Mouse (Mus musculus) myocyte (in vitro differentiated cells): ENCODE results near the gene Ccdc87. TPM values are rescaled to one million over a fixed set of nuclear protein-coding genes. Genes with fewer than 3 reads are reported as not detected.

Experiments used
- H3K27me3 ChIP-seq: one replicate; pipeline ENCODE4 v1.6.1; 2011; ENCODE audit not compliant: control insufficient read depth, insufficient read depth, insufficient read length
- H3K36me3 ChIP-seq: one replicate; pipeline ENCODE4 v1.6.1; 2011; ENCODE audit not compliant: control insufficient read depth, insufficient read depth
- H3K4me2 ChIP-seq: one replicate; pipeline ENCODE4 v1.6.1; 2011; ENCODE audit warnings: low read depth, control low read depth
- H3K4me3 ChIP-seq: one replicate; pipeline ENCODE4 v1.5.1; 2011; ENCODE audit warnings: mild to moderate bottlenecking, control low read depth, moderate library complexity
- H3K79me2 ChIP-seq: one replicate; pipeline ENCODE4 v1.6.1; 2011; ENCODE audit not compliant: control insufficient read depth, insufficient read depth
- H3ac ChIP-seq: one replicate; pipeline ENCODE4 v1.6.1; 2011; ENCODE audit not compliant: control insufficient read depth, insufficient read length
- CEBPB ChIP-seq: IDR thresholded peaks from 2 replicates; pipeline ENCODE4 v1.6.1; 2011; ENCODE audit warnings: mild to moderate bottlenecking, moderate library complexity; ENCODE audit not compliant: poor library complexity, insufficient read depth, severe bottlenecking
- E2F4 ChIP-seq: IDR thresholded peaks from one replicate; pipeline ENCODE4 v1.6.1; 2011; ENCODE audit warnings: mild to moderate bottlenecking, control low read depth, moderate library complexity; ENCODE audit not compliant: insufficient read depth
- MAX ChIP-seq: IDR thresholded peaks from one replicate; pipeline ENCODE4 v1.6.1; 2011; ENCODE audit warnings: low read depth, mild to moderate bottlenecking, control low read depth
- MYOD1 ChIP-seq, 3 experiments: IDR thresholded peaks; one replicate each; pipeline ENCODE4 v1.6.1; 2011; ENCODE audit warnings: control low read depth in 2 of 3, low read depth in 2 of 3, mild to moderate bottlenecking in 2 of 3, moderate library complexity in 1 of 3; ENCODE audit not compliant: insufficient read length in 2 of 3, control insufficient read depth in 1 of 3
- MYOG ChIP-seq, 3 experiments: IDR thresholded peaks; one replicate each; pipeline ENCODE4 v1.6.1; 2011; ENCODE audit warnings: control low read depth in 2 of 3, low read depth in 2 of 3, mild to moderate bottlenecking in 2 of 3; ENCODE audit not compliant: insufficient read length in 2 of 3, control insufficient read depth in 1 of 3, insufficient read depth in 1 of 3
- POLR2A ChIP-seq: IDR thresholded peaks from one replicate; pipeline ENCODE4 v1.6.1; 2011; ENCODE audit warnings: low read depth, mild to moderate bottlenecking, control low read depth, moderate library complexity; ENCODE audit not compliant: insufficient read length
- POLR2AphosphoS2 ChIP-seq: IDR thresholded peaks from one replicate; pipeline ENCODE4 v1.6.1; 2011; ENCODE audit warnings: low read depth, control low read depth; ENCODE audit not compliant: insufficient read length
- REST ChIP-seq: IDR thresholded peaks from one replicate; pipeline ENCODE4 v1.6.1; 2011; ENCODE audit warnings: mild to moderate bottlenecking, control low read depth, moderate library complexity; ENCODE audit not compliant: insufficient read depth, insufficient read length
- SRF ChIP-seq: IDR thresholded peaks from one replicate; pipeline ENCODE4 v1.6.1; 2011; ENCODE audit warnings: low read depth; ENCODE audit not compliant: control insufficient read depth, insufficient read length
- TCF12 ChIP-seq: IDR thresholded peaks from one replicate; pipeline ENCODE4 v1.6.1; 2011; ENCODE audit warnings: mild to moderate bottlenecking, control low read depth; ENCODE audit not compliant: poor library complexity, insufficient read depth, severe bottlenecking
- TCF3 ChIP-seq: IDR thresholded peaks from one replicate; pipeline ENCODE4 v1.6.1; 2011; ENCODE audit warnings: low read depth, control low read depth; ENCODE audit not compliant: insufficient read length
- USF1 ChIP-seq: IDR thresholded peaks from one replicate; pipeline ENCODE4 v1.6.1; 2011; ENCODE audit warnings: low read depth, mild to moderate bottlenecking, control low read depth, moderate library complexity
- polyA plus RNA-seq: library from polyadenylated mRNA; unstranded; fragments of >200 nt; fragmentation: generic; extraction: Trizol; gene quantifications from one replicate; pipeline ENCODE4 v1.2.1, GENCODE M21; 2012; ENCODE audit warnings: missing spikeins

Gene Ccdc87
- polyA plus RNA-seq, 1 experiment, result 0.04 TPM

DNA sequence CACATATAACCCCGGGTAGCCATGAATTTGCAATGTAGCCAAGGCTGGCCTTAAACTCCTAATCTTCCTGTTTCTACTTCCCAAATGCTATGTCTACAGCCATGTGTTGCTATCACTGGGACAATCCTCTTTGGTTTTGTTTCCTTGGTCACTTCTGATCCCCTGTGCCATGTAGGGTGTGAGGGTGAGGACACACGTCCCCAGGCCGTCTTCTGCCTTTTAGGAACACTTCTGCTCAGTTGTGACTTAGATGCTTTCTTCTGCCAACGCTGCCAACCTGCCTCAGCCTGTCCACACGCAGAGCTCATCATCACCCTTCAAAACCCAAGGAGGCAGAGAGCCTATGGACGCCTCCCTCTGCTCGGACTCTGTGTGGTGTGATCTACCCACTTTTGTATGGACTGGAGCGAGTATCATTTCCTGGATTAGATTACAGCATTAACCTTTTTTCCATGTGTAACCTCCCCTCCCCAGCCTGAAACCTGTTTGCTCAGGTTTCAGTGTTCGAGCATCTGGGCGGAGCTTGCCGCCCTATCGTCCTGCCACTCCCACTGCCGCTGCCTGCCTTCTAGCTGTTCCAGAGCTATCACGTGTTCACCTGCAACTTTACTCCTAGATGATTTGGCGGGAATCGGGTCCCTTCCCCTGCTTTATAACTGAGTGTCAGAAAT is 10.6 kb upstream of the Ccdc87 start:
- H3K79me2 ChIP-seq, result no peaks in the 10 kb centered on the region
- no peak overlapping the region for H3K4me2 ChIP-seq
- no peaks in the 10 kb centered on the region for H3K27me3 ChIP-seq
- no peak overlapping the region for H3K4me3 ChIP-seq
- H3ac ChIP-seq, result no peak overlapping the region
- no peak for TF ChIP-seq POLR2A
- no peak for TF ChIP-seq TCF12
- H3K36me3 ChIP-seq, result peaks cover 7% of the 10 kb centered on the region

DNA sequence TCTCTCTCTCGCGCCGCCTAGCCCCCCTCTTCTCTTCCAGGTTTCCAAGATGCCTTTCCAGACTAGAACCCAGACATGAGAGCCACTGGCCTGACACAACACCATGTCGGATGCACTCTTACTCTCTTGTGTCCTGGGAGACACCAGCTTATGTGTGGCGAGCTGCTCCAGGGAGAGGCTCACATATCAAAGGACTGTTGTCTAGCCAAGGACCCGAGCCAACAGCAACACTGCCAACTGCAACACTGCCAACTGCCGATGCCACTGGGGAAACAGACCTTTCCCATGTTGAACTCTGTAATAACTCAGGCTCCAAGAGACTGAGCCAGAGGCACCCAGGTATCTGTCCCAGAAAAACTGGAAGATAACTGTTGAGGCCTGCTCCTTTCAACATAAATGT is 10.0 kb upstream of the Ccdc87 start:
- peaks cover 7% of the 10 kb centered on the region for H3K36me3 ChIP-seq

DNA sequence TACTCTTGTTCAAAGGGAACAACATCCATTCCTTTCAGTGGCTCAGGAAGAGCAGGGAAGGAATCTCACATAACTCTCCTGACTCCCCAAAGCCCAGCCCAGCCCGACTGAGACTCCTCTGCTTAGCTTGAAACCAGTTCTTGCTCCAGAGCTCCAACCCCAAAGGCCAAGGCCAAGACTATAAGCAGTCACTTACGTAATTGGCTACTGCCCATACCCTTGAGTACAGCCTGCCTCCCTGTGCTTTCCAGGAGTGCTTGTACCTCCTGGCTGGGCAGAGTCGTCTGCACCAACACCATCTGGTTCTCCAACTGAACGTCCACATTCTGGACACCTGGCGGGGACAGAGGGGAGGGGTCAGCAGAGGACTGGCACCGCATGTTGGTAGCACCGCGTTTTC is 5.2 kb upstream of the Ccdc87 start:
- TF ChIP-seq E2F4 (no peak), POLR2AphosphoS2 (no peak), MAX (no peak), MYOD1 (IDR thresholded peaks at IDR 0.05; ENCODE audit: control insufficient read depth in 1 of 3, insufficient read length in 2 of 3, low read depth in 2 of 3) (no peak), USF1 (no peak), SRF (no peak), POLR2A (no peak), TCF12 (no peak), REST (no peak), TCF3 (no peak), MYOG (IDR thresholded peaks at IDR 0.05; ENCODE audit: control insufficient read depth in 1 of 3, insufficient read depth in 1 of 3, insufficient read length in 2 of 3, low read depth in 2 of 3) (no peak), CEBPB (no peak)
- no peak overlapping the region for H3K4me2 ChIP-seq
- no peak overlapping the region for H3ac ChIP-seq
- no peak overlapping the region for H3K4me3 ChIP-seq
- no peaks in the 10 kb centered on the region for H3K27me3 ChIP-seq
- H3K36me3 ChIP-seq, result peaks cover 4% of the 10 kb centered on the region
- H3K79me2 ChIP-seq, result no peaks in the 10 kb centered on the region

More for the DNA sequence above, 10.0 kb upstream of the Ccdc87 start:
- H3ac ChIP-seq, result no peak overlapping the region
- H3K4me3 ChIP-seq, result no peak overlapping the region
- no peak overlapping the region for H3K4me2 ChIP-seq
- H3K79me2 ChIP-seq, result no peaks in the 10 kb centered on the region
- H3K27me3 ChIP-seq, result no peaks in the 10 kb centered on the region
- TF ChIP-seq CEBPB (no peak), MYOG (IDR thresholded peaks at IDR 0.05; ENCODE audit: control insufficient read depth in 1 of 3, insufficient read depth in 1 of 3, insufficient read length in 2 of 3, low read depth in 2 of 3) (no peak), REST (no peak), SRF (no peak), TCF12 (no peak), POLR2AphosphoS2 (no peak), TCF3 (no peak), POLR2A (no peak), USF1 (no peak), E2F4 (no peak)

DNA sequence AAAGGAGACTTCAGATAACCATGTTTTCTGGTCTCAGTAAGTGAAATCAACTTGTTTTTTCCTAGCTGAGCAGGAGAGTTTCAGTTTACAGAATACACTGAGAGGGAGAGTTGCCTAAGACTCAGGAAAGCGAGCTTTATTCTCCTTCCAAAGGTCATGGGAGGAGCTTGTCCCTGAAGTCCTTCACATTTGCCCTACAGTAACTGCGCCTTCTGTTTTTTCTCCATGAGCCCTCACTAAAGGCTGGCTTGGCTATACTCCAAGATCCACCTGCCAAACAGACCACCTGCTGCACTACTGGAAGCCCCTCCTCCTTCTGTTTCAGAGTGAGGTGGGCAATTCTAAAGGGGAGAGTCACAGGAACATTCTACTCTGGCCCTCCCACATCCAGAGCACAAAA is 3.1 kb upstream of the Ccdc87 start:
- H3K36me3 ChIP-seq, result no peaks in the 10 kb centered on the region
- H3K27me3 ChIP-seq, result peaks cover 14% of the 10 kb centered on the region
- TF ChIP-seq REST (no peak), TCF3 (no peak), SRF (no peak), POLR2AphosphoS2 (no peak), CEBPB (no peak), E2F4 (no peak), TCF12 (no peak), MYOG (IDR thresholded peaks at IDR 0.05; ENCODE audit: control insufficient read depth in 1 of 3, insufficient read depth in 1 of 3, insufficient read length in 2 of 3, low read depth in 2 of 3) (no peak), MYOD1 (IDR thresholded peaks at IDR 0.05; ENCODE audit: control insufficient read depth in 1 of 3, insufficient read length in 2 of 3, low read depth in 2 of 3) (no peak), USF1 (no peak), MAX (no peak), POLR2A (no peak)
- no peak overlapping the region for H3K4me3 ChIP-seq
- no peak overlapping the region for H3ac ChIP-seq
- no peak overlapping the region for H3K4me2 ChIP-seq
- H3K79me2 ChIP-seq, result no peaks in the 10 kb centered on the region

DNA sequence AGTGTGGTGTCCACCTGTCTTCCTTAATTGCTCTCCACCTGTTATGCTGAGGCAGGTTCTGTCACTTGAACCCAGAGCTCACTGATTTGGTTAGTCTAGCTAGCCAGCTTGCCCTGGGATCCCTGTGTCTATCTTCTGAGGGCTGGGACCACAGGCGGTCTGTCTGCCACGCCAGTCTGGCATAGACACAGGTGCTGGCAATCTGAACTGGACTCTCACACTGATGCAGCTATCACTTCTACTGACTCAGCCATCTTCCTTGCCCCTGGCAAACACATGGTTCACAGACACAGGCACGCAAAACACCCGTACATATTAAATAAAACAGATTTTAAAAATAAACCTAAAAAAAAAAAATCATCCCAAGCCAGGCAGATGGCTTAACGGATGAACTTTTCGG is 2.1 kb upstream of the Ccdc87 start:
- Histone ChIP-seq H3K79me2 (no peaks in the 10 kb centered on the region), H3K36me3 (no peaks in the 10 kb centered on the region)
- no peak for TF ChIP-seq MAX
- TF ChIP-seq MYOD1 (IDR thresholded peaks at IDR 0.05; ENCODE audit: control insufficient read depth in 1 of 3, insufficient read length in 2 of 3, low read depth in 2 of 3), result no peak

More for the DNA sequence above, 2.1 kb upstream of the Ccdc87 start:
- no peak overlapping the region for H3K4me3 ChIP-seq
- H3K27me3 ChIP-seq, result peaks cover 23% of the 10 kb centered on the region
- H3K4me2 ChIP-seq, result no peak overlapping the region
- H3ac ChIP-seq, result no peak overlapping the region
